Mouse (Mus musculus): ENCODE measurements around the gene Tenm1.

Tenm1 gene

GRCm38 (mm10) chrX:42781566-42781965 is 647.4 kb downstream of the Tenm1 start:
- CTCF ChIA-PET = no interaction called here

GRCm38 (mm10) chrX:42718078-42718785 is 710.7 kb downstream of the Tenm1 start:
- CTCF ChIA-PET = no interaction called here

- CTCF ChIA-PET = no interaction called here
Measured at GRCm38 (mm10) chrX:42700291-42700690, 728.6 kb downstream of the Tenm1 start.

GRCm38 (mm10) chrX:42647131-42647530 is 781.8 kb downstream of the Tenm1 start:
- CTCF ChIA-PET = no interaction called here

- CTCF ChIA-PET = no interaction called here
Measured at GRCm38 (mm10) chrX:42580521-42580920, 848.4 kb downstream of the Tenm1 start.

- CTCF ChIA-PET = no interaction called here
Measured at GRCm38 (mm10) chrX:42558683-42559082, 870.2 kb downstream of the Tenm1 start.

GRCm38 (mm10) chrX:42557284-42557683 is 871.6 kb downstream of the Tenm1 start:
- CTCF ChIA-PET = no interaction called here

- CTCF ChIA-PET = no interaction called here
Measured at GRCm38 (mm10) chrX:42548513-42548912, 880.4 kb downstream of the Tenm1 start.

GRCm38 (mm10) chrX:42545076-42545475 is 883.9 kb downstream of the Tenm1 start:
- CTCF ChIA-PET = no interaction called here

- CTCF ChIA-PET = no interaction called here
Measured at GRCm38 (mm10) chrX:42540756-42541053, 888.2 kb downstream of the Tenm1 start.

GRCm38 (mm10) chrX:42540030-42540755 is 888.7 kb downstream of the Tenm1 start:
- CTCF ChIA-PET = no interaction called here

- CTCF ChIA-PET = no interaction called here
Measured at GRCm38 (mm10) chrX:42530703-42531102, 898.2 kb downstream of the Tenm1 start.

- CTCF ChIA-PET = no interaction called here
Measured at GRCm38 (mm10) chrX:42522868-42523267, 906.1 kb downstream of the Tenm1 start.

- CTCF ChIA-PET = no interaction called here
Measured at GRCm38 (mm10) chrX:42512567-42512966, 916.4 kb downstream of the Tenm1 start.

GRCm38 (mm10) chrX:42511105-42511504 is 917.8 kb downstream of the Tenm1 start:
- CTCF ChIA-PET = interaction anchor here (1.2 kb wide), 1 partner anchor 11 kb away, joined by 3 read pairs; no protein-coding TSS in a partner anchor

- CTCF ChIA-PET = no interaction called here
Measured at GRCm38 (mm10) chrX:42502291-42503043, 926.5 kb downstream of the Tenm1 start, which contains the start of gene Sh2d1a. Gene Sh2d1a (plus strand): TSS chrX:42502453.

- CTCF ChIA-PET = interaction anchor here (1.2 kb wide), 1 partner anchor 11 kb away, joined by 3 read pairs; no protein-coding TSS in a partner anchor
Measured at GRCm38 (mm10) chrX:42500538-42500937, 928.4 kb downstream of the Tenm1 start.

GRCm38 (mm10) chrX:42490336-42490735 is 938.6 kb downstream of the Tenm1 start:
- CTCF ChIA-PET = no interaction called here

- CTCF ChIA-PET = no interaction called here
Measured at GRCm38 (mm10) chrX:42489446-42489845, 939.5 kb downstream of the Tenm1 start, which contains the start of gene Tex13c2. Gene Tex13c2 (plus strand): TSS chrX:42489691.

All from spleen, embryonic (tissue).